Mouse (Mus musculus): ENCODE data around the gene Akap6. TPM values are rescaled to one million over a fixed set of nuclear protein-coding genes. Genes with fewer than 3 reads are reported as not detected.

Gene Akap6
- polyA plus RNA-seq, 1 experiment from 2014 or later: 0.03 TPM

GRCm38 (mm10) chr12:53124696-53125095 lies 425.5 kb downstream of the Akap6 start:
- H3K4me2 ChIP-seq: no peak overlapping the region
- no peaks in the 10 kb centered on the region for H3K27me3 ChIP-seq
- H3K4me1 ChIP-seq (replicated peaks): no peaks in the 10 kb centered on the region
- no peak overlapping the region for H3K27ac ChIP-seq
- no peaks in the 10 kb centered on the region for H3K36me3 ChIP-seq
- H3K9ac ChIP-seq: no peak overlapping the region
- no peaks in the 10 kb centered on the region for H3K9me3 ChIP-seq (replicated peaks)
- H3K4me3 ChIP-seq (replicated peaks): no peak overlapping the region
- 52% methylated on average over 1 of the region's 1 CpGs for WGBS (ENCODE audit: insufficient replicate concordance)
- no peak for ATAC-seq (ENCODE audit: low read depth)
- DNase-seq: no peak

DNA sequence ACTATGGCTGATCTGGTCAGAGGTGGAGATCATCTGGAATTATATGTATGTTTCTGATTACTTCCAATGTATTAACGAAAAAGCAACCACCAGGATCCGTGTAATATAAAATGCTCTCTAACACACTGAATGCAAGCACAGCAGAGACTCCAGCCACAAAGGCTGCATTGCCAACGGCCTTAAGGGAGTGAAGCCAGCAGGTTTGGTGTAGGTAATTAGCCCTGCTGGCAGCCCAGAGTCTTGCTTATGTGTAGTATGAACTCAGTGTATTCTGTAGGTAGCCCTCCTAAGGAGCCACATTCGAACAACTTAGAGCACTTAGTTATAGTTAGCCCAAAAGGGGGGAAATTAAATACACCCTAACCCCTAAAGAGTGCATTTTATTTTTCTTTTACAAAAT lies 426.1 kb downstream of the Akap6 start:
- H3K9ac ChIP-seq: no peak overlapping the region
- no peaks in the 10 kb centered on the region for H3K36me3 ChIP-seq
- WGBS (ENCODE audit: insufficient replicate concordance): 63% methylated on average over 4 of the region's 4 CpGs
- H3K27ac ChIP-seq: no peak overlapping the region
- no peaks in the 10 kb centered on the region for H3K4me1 ChIP-seq (replicated peaks)
- DNase-seq (no peak), ATAC-seq (ENCODE audit: low read depth) (no peak)
- no peak overlapping the region for H3K4me2 ChIP-seq
- no peaks in the 10 kb centered on the region for H3K27me3 ChIP-seq
- no peaks in the 10 kb centered on the region for H3K9me3 ChIP-seq (replicated peaks)
- H3K4me3 ChIP-seq (replicated peaks): no peak overlapping the region

DNA sequence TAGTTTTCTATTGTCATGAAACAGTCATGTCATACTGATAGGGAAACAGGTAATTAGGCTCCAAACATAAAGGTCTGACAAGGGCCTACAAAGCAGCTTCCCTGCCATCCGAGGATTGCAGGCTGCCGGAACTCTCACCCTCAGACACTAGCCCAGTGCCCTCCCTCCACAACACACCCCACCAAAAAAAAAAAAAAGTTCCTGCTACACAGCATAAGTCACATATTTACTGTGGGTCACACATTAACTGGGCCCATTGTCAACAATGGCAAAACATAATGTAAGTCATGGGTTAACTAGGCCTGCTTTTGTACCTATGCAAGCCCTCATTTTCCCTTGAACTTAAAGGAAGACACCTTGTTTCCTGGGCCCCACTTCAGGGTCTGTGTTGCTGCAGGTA lies 435.0 kb downstream of the Akap6 start:
- WGBS (ENCODE audit: insufficient replicate concordance): 56% methylated on average over 2 of the region's 2 CpGs
- no peak overlapping the region for H3K27ac ChIP-seq
- H3K36me3 ChIP-seq: no peaks in the 10 kb centered on the region
- no peak overlapping the region for H3K4me2 ChIP-seq
- no peak for DNase-seq
- no peak overlapping the region for H3K4me3 ChIP-seq (replicated peaks)
- no peaks in the 10 kb centered on the region for H3K27me3 ChIP-seq
- ATAC-seq (ENCODE audit: low read depth): 0 out of 2 replicates have a peak, but pooled peaks have one; percentile 36
- H3K9me3 ChIP-seq (replicated peaks): no peaks in the 10 kb centered on the region
- H3K4me1 ChIP-seq (replicated peaks): no peaks in the 10 kb centered on the region
- H3K9ac ChIP-seq: no peak overlapping the region

GRCm38 (mm10) chr12:53137331-53137730 lies 438.1 kb downstream of the Akap6 start:
- WGBS (ENCODE audit: insufficient replicate concordance): 67% methylated on average over 3 of the region's 3 CpGs
- Histone ChIP-seq H3K36me3 (no peaks in the 10 kb centered on the region), H3K9me3 (replicated peaks) (no peaks in the 10 kb centered on the region), H3K27ac (no peak overlapping the region), H3K27me3 (no peaks in the 10 kb centered on the region), H3K4me2 (no peak overlapping the region), H3K9ac (no peak overlapping the region), H3K4me1 (replicated peaks) (no peaks in the 10 kb centered on the region), H3K4me3 (replicated peaks) (no peak overlapping the region)
- ATAC-seq (ENCODE audit: low read depth): no peak
- no peak for DNase-seq

DNA sequence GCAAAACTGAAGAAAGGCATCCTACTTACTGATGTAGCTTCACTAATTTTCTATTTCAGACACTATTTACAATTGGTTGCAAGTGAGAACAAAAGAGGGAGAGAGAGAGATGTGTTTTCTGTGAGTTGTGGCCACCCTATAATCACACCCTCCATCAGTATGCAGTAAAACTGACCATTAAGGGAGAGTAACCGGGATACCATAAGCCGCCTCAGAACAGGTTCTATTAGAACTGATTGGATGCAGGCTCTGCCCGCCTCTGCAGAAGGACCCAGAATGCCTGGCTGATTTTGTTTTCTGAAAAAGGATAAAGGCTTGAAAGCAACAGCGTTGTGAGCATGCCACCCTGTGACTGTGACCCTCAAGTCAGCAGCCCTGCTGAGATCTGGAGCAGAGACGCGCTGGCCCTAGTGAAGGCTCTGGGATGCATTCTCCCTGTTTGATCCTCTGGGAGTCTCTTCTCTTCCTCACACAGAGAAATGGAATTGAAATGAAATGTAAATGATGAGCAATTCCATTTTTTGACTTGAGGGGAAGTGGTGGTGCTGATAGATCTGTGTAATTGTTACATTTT lies 445.0 kb downstream of the Akap6 start:
- Histone ChIP-seq H3K9me3 (replicated peaks) (no peaks in the 10 kb centered on the region), H3K4me3 (replicated peaks) (no peak overlapping the region), H3K27ac (no peak overlapping the region), H3K4me1 (replicated peaks) (no peaks in the 10 kb centered on the region), H3K4me2 (no peak overlapping the region), H3K36me3 (no peaks in the 10 kb centered on the region), H3K27me3 (no peaks in the 10 kb centered on the region), H3K9ac (no peak overlapping the region)
- ATAC-seq (ENCODE audit: low read depth) (no peak), DNase-seq (no peak)
- 70% methylated on average over 6 of the region's 6 CpGs for WGBS (ENCODE audit: insufficient replicate concordance)

DNA sequence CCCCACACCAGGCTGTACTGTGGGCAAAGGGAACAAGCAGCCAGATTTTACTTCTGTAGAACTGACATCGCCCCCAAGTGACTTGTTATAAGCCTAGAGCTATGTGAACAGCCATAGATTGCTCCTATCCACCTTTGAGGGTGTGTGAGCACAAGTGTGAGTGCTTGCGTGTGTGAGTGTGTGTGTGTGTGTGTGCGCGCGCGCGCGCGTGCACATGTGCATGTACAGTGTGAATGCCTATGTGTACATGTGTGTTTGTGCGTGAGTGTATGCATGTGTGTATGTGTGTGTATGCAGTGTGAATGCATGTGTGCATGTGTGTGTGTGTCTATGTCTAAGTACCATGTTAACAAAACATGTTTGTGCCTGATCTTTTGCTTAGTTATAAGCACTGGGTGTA lies 445.6 kb downstream of the Akap6 start:
- WGBS (ENCODE audit: insufficient replicate concordance): 90% methylated on average over 10 of the region's 10 CpGs
- no peak overlapping the region for H3K4me3 ChIP-seq (replicated peaks)
- H3K27ac ChIP-seq: no peak overlapping the region
- no peak for ATAC-seq (ENCODE audit: low read depth)
- no peak for DNase-seq
- H3K9ac ChIP-seq: no peak overlapping the region
- no peaks in the 10 kb centered on the region for H3K36me3 ChIP-seq
- no peaks in the 10 kb centered on the region for H3K27me3 ChIP-seq
- H3K4me1 ChIP-seq (replicated peaks): no peaks in the 10 kb centered on the region
- no peak overlapping the region for H3K4me2 ChIP-seq
- H3K9me3 ChIP-seq (replicated peaks): no peaks in the 10 kb centered on the region

DNA sequence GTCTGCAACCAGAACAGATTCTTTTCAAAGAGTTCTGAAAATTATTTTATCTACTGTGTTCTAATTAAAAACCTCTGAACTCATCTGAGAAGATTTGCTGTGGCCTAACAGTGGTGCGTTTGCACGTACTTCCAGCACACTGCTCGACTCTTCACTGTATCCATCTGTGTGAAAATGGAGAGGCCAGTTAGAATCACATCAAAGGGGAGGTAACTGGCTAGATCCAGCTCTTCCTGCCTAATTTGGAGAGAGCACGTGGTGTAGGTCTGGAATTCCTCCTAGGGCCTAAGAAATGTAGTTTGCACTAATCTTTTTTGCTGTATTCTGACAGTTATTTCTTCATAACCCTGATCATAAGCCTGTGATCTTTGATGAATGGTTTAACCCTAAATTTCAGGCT lies 446.3 kb downstream of the Akap6 start:
- Histone ChIP-seq H3K4me1 (replicated peaks) (no peaks in the 10 kb centered on the region), H3K9ac (no peak overlapping the region), H3K4me2 (no peak overlapping the region), H3K36me3 (no peaks in the 10 kb centered on the region), H3K27ac (no peak overlapping the region), H3K9me3 (replicated peaks) (no peaks in the 10 kb centered on the region), H3K4me3 (replicated peaks) (no peak overlapping the region), H3K27me3 (no peaks in the 10 kb centered on the region)
- WGBS (ENCODE audit: insufficient replicate concordance): 54% methylated on average over 4 of the region's 4 CpGs
- DNase-seq (no peak), ATAC-seq (ENCODE audit: low read depth) (no peak)

DNA sequence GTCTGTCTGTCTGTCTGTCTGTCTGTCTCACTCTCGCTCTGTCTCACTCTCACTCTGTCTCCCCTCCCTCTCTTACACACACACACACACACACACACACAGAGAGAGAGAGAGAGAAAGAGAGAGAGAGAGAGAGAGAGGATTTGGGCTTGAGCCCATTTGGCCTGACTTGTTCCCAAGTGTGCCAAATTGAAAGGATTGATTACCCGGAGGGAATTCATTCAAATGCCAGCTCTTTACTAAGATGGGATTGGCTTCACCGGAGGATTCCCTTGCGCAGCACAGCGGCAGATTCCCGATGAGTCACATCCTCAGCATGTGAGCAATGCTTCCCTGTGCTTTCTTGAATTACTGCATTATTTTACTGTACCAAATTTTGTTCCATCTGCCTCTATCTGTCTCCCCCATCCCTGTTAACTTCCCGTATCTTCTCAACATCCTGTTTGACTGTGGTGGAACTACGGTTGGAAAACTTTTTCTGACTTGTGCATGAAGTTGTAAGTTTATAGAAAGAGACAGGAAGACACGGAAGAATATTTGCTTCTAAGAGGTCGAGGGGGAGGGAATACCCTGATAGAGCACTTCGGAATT lies 447.4 kb downstream of the Akap6 start:
- WGBS (ENCODE audit: insufficient replicate concordance): 47% methylated on average over 11 of the region's 11 CpGs
- no peaks in the 10 kb centered on the region for H3K9me3 ChIP-seq (replicated peaks)
- no peaks in the 10 kb centered on the region for H3K27me3 ChIP-seq
- H3K36me3 ChIP-seq: no peaks in the 10 kb centered on the region
- DNase-seq (no peak), ATAC-seq (ENCODE audit: low read depth) (no peak)
- H3K4me2 ChIP-seq: no peak overlapping the region
- no peak overlapping the region for H3K9ac ChIP-seq
- H3K4me1 ChIP-seq (replicated peaks): no peaks in the 10 kb centered on the region
- H3K4me3 ChIP-seq (replicated peaks): no peak overlapping the region
- no peak overlapping the region for H3K27ac ChIP-seq

DNA sequence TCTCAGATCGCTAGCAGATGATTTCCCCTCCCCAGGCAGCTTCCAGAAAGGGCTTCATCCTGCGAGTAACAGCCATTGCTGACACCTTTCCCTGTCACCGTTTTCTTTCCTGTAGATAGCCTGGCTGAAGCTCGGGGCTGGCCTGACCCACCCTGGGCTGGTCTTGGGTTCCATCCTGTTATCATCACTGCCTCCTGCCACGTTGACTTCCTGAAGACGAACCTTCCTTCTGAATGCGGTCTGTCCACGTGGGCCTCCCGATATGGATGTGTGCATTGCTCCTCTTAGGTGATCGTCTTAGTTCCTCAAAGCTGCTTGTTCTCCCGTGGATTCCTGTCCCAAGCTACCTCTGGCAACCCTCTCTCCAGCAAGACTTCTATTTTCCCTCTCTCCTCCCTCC lies 448.5 kb downstream of the Akap6 start:
- no peaks in the 10 kb centered on the region for H3K4me1 ChIP-seq (replicated peaks)
- H3K27ac ChIP-seq: no peak overlapping the region
- H3K36me3 ChIP-seq: no peaks in the 10 kb centered on the region
- H3K9me3 ChIP-seq (replicated peaks): no peaks in the 10 kb centered on the region
- WGBS (ENCODE audit: insufficient replicate concordance): 21% methylated on average over 11 of the region's 11 CpGs
- H3K4me3 ChIP-seq (replicated peaks): no peak overlapping the region
- H3K27me3 ChIP-seq: no peaks in the 10 kb centered on the region
- no peak for DNase-seq
- no peak; the same call in 1 of the 2 replicates for ATAC-seq (ENCODE audit: low read depth)
- H3K9ac ChIP-seq: no peak overlapping the region
- no peak overlapping the region for H3K4me2 ChIP-seq

- Histone ChIP-seq H3K4me3 (replicated peaks) (no peak overlapping the region), H3K4me1 (replicated peaks) (no peaks in the 10 kb centered on the region), H3K9me3 (replicated peaks) (no peaks in the 10 kb centered on the region), H3K27me3 (no peaks in the 10 kb centered on the region), H3K27ac (no peak overlapping the region), H3K4me2 (no peak overlapping the region), H3K36me3 (no peaks in the 10 kb centered on the region), H3K9ac (no peak overlapping the region)
- 62% methylated on average over 8 of the region's 8 CpGs for WGBS (ENCODE audit: insufficient replicate concordance)
- DNase-seq (no peak), ATAC-seq (ENCODE audit: low read depth) (no peak)
Observed at GRCm38 (mm10) chr12:53168189-53169003, 469.2 kb downstream of the Akap6 start.

DNA sequence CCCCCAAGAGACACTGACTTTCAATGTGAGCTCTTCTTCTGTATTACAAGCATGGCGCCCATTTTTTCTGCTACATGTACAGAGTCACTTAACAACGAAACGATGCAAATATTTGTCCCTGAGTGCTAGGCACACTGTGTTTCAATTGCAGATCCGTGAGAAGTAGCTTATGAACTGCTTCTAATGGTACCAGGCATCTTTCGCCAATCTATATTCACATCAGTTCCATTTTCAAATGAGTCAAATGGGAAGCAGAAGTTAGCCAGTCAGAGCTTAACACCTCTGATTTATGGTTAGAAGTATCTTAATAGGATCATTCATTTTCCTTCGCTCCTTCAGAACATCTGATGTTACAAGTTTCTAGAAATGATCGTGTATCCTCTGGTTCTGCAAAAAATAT lies 492.3 kb downstream of the Akap6 start:
- ATAC-seq (ENCODE audit: low read depth): no peak
- Histone ChIP-seq H3K27me3 (no peaks in the 10 kb centered on the region), H3K9ac (no peak overlapping the region), H3K9me3 (replicated peaks) (no peaks in the 10 kb centered on the region), H3K36me3 (no peaks in the 10 kb centered on the region), H3K4me3 (replicated peaks) (no peak overlapping the region), H3K4me2 (no peak overlapping the region), H3K4me1 (replicated peaks) (no peaks in the 10 kb centered on the region), H3K27ac (no peak overlapping the region)
- no peak for DNase-seq
- WGBS (ENCODE audit: insufficient replicate concordance): 65% methylated on average over 7 of the region's 7 CpGs

DNA sequence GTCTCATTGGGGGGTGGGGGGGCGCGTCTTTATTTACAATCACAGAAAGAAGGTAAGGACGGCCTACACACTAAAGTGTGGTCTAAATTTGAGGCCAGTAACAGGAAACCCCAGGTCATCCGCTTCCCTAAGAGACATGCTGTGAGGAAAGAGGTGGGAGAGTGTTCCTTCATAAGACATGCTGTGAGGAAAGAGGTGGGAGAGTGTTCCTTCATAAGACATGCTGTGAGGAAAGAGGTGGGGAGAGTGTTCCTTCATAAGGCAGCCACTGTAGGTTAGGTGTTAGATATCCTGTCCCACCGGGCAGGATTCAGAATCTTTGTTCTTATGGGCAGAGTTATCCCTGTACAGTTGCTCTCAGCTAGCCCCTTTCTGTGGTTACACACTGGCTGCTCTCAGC lies 494.5 kb downstream of the Akap6 start:
- Histone ChIP-seq H3K9me3 (replicated peaks) (no peaks in the 10 kb centered on the region), H3K27ac (no peak overlapping the region), H3K4me2 (no peak overlapping the region), H3K27me3 (no peaks in the 10 kb centered on the region), H3K36me3 (no peaks in the 10 kb centered on the region), H3K4me3 (replicated peaks) (no peak overlapping the region), H3K4me1 (replicated peaks) (no peaks in the 10 kb centered on the region), H3K9ac (no peak overlapping the region)
- WGBS (ENCODE audit: insufficient replicate concordance): 60% methylated on average over 5 of the region's 5 CpGs
- ATAC-seq (ENCODE audit: low read depth) (no peak), DNase-seq (no peak)
